Mouse (Mus musculus): ENCODE measurements around the gene Gnmt.
A peak's percentile ranks its signal among the peaks of the same experiment; 100 is the strongest.
"Not testable (repeated sequence)": the region's sequence is repeated elsewhere in the genome, so short reads cannot be mapped to it uniquely, and the experiment has no call there.

The Gnmt gene

GRCm38 (mm10) chr17:46728904-46729318 is at the start of gene Gnmt:
Gene Gnmt (minus strand): TSS chr17:46729168.
- peak; percentile 59 for DNase-seq

- no peak for DNase-seq
These were observed 47.1 kb upstream of the Gnmt start for GRCm38 (mm10) chr17:46776087-46776486.

GRCm38 (mm10) chr17:46775070-46775469 is 46.1 kb upstream of the Gnmt start:
- DNase-seq: no peak

- no peak for DNase-seq
These were observed 45.1 kb upstream of the Gnmt start for GRCm38 (mm10) chr17:46774131-46774472.

- DNase-seq: no peak
These were observed 44.5 kb upstream of the Gnmt start for GRCm38 (mm10) chr17:46773278-46774130.

- peak; percentile 93 for DNase-seq
These were observed 43.7 kb upstream of the Gnmt start, which contains the start of gene 2310039H08Rik for GRCm38 (mm10) chr17:46772404-46773277. Gene 2310039H08Rik (plus strand): TSS chr17:46772635.

GRCm38 (mm10) chr17:46772038-46772403 is 43.1 kb upstream of the Gnmt start:
- no peak for DNase-seq

GRCm38 (mm10) chr17:46771616-46772015 is 42.6 kb upstream of the Gnmt start:
- no peak for DNase-seq

GRCm38 (mm10) chr17:46771025-46771424 is 42.1 kb upstream of the Gnmt start:
- DNase-seq: no peak

- no peak for DNase-seq
These were observed 41.6 kb upstream of the Gnmt start for GRCm38 (mm10) chr17:46770546-46770945.

GRCm38 (mm10) chr17:46767868-46768267 is 38.9 kb upstream of the Gnmt start:
- DNase-seq: peak; percentile 62

GRCm38 (mm10) chr17:46764916-46765315 is 35.9 kb upstream of the Gnmt start:
- not testable (repeated sequence) for DNase-seq

GRCm38 (mm10) chr17:46763544-46763943 is 34.6 kb upstream of the Gnmt start, which contains the start of gene Ptcra:
Gene Ptcra (minus strand): TSS chr17:46763712.
- DNase-seq: no peak

GRCm38 (mm10) chr17:46758753-46759152 is 29.8 kb upstream of the Gnmt start:
- DNase-seq: no peak

- DNase-seq: peak; percentile 99
These were observed 23.0 kb upstream of the Gnmt start, which contains the start of gene Cnpy3 for GRCm38 (mm10) chr17:46751794-46752556. Gene Cnpy3 (minus strand): TSS chr17:46752214.

GRCm38 (mm10) chr17:46751056-46751793 is 22.3 kb upstream of the Gnmt start:
- peak; percentile 66 for DNase-seq

- DNase-seq: no peak
These were observed 21.6 kb upstream of the Gnmt start for GRCm38 (mm10) chr17:46750580-46750979.

GRCm38 (mm10) chr17:46749282-46749681 is 20.3 kb upstream of the Gnmt start:
- no peak for DNase-seq

GRCm38 (mm10) chr17:46747806-46748205 is 18.8 kb upstream of the Gnmt start:
- DNase-seq: no peak

- DNase-seq: no peak
These were observed 18.3 kb upstream of the Gnmt start for GRCm38 (mm10) chr17:46747234-46747633.

- no peak for DNase-seq
These were observed 16.5 kb upstream of the Gnmt start for GRCm38 (mm10) chr17:46745506-46745905.

- peak; percentile 43 for DNase-seq
These were observed 14.0 kb upstream of the Gnmt start for GRCm38 (mm10) chr17:46742986-46743385.

All from lung, postnatal 10 days (tissue).